Mouse (Mus musculus): ENCODE measurements at regions not wholly inside any gene's neighbourhood (a gene's known extent, or its start where the extent isn't known, plus 50 kb on each side); places are given as distances from the start of the nearest gene placed in this dataset.

DNA sequence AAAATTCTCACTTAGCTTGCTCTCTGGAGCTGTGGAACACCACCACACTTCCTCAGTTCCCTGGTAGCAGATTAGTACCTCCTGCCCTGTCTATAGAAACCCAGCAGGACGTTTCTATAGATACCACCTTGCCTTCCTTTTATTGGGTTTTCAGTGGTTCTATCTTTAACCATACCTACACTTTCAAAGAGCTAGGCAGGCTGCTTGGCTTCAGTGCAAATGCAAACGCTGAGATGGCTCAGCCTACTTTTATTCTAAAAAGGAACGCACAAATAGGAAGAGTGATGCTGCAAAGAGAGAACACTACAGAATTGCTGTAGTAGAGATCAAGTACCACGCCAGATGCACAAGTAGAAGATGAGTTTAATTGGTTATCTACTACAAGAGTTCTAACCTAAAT is 120.9 kb upstream of the Ifne start:
- no peak for DNase-seq

DNA sequence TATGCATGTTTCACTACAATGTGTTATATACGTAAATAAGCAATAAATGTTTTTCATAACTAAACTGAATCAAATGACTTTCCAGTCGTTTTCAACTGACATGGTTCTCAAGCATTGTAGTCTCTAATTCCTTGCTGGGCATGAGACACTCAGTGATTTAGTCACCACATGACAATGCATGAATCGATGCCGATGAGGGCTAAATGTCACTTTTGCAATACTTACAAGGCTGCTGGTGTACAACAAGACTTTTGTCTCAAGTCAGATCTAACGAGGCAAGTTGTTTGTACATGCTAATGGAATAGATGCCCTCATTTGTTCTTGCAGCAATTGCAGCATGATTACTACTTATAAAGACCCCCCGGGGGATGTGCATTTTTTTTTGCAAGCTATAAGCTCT is 120.2 kb upstream of the Ifne start:
- no peak for DNase-seq

DNA sequence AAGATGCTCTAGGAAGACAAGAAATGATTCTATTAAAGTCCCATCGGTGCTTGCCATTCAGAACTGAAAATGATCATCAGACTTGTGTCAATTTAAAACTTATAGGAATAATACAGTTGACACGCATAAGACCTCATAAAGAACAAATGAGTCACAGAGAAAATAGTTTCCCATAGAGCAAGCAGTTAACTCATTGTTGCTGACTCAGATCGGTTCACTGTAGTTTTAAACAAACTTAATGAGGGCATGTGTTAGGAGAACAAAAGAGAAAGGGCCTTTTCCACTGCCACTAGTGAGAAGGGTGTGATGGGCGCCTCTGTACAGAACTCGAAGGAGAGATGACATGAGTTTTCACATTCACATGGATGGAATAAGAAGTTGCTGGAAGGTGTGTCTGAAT is 118.3 kb upstream of the Ifne start:
- no peak for DNase-seq

DNA sequence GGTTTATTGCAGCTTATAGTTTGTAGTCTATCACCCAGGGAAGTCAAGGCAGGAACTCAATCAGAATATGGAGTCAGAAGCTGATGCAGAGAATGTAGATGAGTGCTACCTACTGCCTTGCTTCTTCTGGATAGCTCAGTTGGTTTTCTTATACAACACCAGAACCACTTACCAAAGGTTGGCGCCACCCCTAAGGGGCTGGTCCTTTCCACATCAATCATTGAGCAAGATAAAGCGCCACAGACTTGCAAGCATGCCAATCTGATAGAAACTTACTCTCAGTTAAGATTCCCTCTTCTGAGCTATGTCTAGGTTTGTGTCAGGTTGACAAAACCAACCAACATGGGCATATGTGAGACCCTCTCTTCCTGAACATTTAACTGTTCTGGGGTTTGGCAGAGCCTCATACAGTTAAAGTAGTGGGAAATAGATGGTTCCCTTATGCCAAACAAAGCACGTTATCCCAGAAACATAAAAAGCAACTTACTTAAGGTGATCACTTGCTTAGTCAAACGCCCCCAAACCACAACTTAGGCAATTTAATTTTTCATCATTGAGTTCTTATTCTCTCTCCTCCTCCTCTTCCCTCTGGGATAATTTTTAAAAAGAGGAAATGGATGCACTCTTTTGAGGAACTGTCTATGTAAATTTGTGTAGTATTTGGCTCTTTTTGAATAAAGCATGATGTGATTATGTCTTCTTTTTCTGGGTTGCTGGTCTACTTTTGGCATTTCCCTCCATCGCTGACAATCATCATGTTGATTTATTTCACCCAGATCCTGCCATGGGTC is 115.3 kb upstream of the Ifne start:
- DNase-seq, result no peak

DNA sequence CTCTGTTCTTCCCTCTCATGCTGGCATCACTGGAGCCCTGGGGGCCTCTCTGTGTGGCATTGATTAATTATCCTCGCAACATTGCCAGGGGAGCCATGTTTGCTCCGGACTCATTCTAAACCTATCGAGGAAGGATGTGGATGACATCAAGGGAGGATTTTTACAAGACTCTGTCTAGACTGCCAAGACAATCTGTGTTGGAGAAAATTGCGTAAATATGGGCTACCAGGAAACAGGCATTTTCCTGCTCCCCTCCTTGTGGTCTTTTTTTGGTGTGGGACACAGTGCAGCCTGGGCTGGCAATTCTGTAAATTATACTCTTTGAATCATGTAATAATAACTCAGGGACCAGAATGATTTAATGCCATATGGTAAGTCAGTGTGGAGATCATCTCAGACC is 114.5 kb upstream of the Ifne start:
- DNase-seq, result no peak

DNA sequence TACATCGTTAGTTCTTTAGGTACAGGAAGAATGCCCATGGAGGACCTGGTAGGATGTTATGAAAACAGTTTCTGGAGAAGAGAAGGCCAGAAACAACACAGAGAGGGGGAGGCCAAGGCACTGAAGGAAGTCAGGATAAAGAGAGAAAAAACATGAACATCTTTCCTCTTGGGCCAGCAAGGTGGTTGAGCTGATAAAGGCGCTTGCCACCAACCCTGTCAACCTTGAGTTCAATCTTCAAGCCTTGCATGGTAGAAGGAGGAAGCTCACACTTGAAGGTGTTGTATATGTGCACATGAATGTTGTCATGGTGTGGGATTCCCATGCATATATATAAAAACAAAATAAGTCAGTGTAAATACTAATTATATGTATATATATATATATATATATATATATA is 112.5 kb upstream of the Ifne start:
- no peak for DNase-seq

DNA sequence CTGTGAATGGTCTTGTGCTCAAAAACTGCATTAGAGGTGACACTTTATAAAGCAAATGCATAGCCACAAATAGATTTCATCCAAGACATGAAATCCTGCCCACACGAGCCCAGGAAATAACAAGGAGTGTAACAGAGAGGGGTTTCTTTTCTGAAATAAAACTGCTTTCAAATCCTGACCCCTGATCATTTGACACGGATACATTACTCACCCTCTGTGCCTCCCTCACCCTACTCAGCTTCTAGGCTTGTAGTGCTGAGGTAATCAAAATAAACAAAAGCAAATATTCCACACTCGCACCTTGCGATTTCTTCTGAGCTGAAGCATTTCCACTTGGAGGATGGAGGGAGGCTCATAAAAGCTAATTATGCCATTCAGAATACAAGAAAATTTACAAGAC is 108.4 kb upstream of the Ifne start:
- DNase-seq, result no peak

DNA sequence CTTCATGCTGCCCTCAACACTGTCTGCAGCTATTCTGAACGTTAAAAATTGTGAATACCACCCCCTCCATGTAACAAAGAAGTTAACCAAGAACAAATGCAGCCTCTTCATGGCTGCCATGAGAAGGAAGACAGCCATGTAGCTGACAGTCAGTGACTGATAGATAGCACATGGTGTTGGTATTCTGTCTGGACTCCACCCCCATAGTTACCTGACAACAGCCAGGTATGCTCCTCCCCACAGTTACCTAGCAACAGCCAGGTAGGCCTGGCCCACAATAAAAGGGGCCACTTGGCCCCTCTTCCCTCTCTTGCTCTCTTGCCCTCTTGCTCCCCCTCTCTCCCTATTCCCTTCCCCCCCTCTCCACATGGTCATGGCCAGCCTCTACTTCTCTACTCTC is 107.1 kb upstream of the Ifne start:
- DNase-seq, result no peak

DNA sequence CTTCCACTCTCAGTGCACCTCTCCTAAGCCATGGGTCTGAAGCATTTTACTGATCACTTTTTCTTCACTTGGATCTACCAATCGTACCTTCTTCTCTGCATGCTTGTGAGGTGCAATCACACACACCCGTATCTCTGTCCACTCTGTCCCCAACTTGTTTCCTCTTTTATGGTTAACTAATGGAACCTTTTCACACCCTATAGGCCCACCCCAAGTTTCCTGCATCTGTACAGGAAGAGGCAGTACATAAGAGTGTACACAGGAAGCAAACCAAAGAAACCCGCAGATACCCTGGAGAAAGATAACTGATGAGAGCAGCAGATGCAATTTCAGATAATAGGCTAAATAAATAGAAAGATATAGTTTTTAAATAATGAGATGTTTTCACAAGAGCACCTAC is 102.5 kb upstream of the Ifne start:
- no peak for DNase-seq

DNA sequence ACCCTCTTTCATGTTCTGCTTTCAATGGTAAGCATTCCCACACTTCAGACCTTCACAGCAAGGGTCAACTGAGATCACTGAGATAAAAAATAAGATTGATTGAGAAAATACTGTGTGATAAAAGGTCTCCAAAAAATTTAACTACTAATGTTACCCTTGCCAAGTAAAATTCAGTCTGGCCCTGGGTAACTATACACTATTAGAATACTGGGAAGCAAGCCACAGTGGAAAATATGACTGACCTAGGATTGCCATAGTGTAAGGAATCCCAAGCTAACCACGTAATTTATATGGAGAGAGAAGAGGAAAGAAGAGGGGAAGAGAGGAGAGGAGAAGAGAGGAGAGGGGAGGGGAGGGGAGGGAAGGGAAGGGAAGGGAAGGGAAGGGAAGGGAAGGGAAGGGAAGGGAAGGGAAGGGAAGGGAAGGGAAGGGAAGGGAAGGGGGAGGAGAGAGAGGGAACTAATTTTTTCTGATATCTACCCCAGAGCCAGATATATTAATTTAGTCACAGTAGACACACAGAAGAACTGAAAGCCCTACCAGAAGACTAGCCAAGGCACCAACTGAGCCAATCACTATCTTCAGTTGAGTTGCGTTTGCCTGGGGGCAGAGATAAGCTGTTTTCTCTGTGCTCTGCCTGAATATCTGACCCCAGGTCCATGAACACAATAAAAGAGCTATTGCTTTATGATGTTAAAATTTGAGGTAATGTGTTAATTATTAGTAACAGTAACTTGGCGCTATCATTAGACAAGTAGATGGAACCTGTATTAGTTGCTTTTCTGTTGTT is 97.3 kb upstream of the Ifne start:
- no peak for DNase-seq

DNA sequence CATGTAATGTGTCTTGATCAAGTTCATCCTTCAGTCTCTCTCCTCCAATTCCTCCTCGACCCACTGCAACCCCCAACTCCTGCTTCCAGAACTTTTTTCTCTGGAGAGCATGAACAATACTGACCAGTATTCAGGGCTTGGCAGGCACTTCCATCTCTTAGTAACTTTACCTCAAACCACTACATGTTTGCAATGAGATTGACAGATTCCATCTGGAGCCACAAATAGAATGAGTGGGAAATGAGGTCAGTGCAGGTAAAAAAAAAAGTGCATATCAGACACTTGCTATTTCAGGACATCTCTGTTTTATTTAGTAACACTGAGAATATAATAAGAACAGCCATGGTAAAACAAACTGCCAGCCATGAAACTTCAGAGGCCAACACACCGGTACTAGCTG is 94.5 kb upstream of the Ifne start:
- DNase-seq, result no peak

DNA sequence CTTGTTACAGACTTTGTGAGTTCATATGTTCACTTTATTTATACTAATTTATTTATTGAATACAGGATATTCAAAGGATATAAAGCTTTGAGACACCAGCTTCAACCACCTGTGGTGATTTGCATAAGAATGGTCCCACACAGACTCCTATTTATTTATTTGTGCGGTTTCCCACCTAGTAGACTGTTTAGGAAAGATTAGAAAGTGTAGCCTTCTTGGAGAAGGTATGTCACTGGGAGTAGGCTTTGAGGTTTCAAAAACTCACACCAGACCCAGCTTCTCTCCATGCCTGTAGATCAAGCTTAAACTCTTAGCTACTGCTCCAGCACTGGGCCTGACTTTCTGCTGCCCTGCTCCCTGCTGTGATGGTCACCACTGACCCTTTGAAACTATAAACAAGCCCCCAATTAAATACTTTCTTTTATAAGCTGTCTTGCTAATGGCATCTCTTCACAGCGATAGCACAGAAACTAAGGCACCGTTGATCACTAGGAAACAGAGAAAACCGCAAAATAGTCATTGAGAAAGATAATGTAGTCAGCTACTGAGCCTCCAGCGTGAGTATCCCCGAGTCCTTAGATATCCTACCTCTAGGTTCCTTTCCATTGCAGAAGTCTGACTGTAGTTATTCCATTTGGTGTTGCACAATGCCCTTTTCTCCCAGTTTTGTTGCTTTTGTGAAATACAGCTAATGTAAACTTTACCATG is 89.3 kb upstream of the Ifne start:
- no peak for DNase-seq

DNA sequence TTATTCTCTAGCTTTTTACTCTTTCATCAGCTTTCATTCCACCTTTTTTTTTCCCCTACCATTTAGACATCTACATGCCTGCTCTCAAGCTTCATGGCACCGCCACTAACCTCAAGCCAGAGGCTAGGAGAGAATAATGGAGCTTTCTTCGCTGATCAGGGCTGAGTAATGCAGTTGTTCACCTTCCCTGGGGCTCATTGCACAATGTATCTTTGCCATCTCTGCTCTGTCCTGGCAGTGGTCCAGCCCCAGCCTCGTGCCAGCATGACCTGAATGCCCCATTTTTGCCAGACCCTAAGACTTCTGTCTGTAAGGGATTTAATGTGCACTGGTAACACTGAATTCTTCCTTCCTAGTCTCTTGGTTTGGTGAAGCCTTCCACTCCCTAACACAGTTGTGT is 79.6 kb upstream of the Ifne start:
- DNase-seq, result no peak

DNA sequence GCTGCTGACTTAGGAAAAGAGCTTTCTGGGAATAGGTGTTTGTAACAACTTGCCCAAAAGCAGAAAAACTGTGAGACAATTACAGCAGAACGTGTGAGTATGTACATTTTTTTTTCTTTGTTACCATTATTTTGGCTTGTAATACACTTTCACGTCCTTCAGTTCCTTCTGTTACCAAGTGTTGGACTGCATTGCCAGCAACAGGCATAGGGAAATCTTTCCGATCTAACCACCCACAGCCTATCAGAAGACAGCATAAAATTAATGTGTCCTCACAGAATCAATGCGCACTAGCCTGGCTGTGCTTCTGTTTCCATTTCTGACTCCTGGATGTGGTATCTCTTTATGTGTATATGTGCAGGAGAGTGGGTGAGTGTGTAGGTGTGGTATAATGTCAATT is 76.6 kb upstream of the Ifne start:
- DNase-seq, result no peak

DNA sequence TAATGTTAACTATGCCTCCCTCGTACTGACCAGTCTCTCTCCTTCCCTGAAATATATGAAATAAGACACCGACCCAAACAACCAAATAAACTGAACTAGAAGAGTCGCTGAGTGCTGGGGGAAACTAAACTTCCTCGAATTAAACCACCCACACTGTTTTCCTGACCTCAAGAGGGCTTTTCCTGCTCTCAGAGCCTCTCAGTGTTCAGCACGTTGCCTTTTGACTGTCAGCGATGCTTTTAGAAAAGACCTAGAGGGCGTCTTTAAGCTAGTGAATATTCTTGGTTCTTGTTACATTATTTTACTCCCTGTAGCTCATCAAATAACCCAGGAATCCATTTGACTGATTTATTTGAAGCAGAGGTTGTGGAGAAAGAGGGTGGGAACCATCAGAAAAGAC is 76.2 kb upstream of the Ifne start:
- no peak for DNase-seq

DNA sequence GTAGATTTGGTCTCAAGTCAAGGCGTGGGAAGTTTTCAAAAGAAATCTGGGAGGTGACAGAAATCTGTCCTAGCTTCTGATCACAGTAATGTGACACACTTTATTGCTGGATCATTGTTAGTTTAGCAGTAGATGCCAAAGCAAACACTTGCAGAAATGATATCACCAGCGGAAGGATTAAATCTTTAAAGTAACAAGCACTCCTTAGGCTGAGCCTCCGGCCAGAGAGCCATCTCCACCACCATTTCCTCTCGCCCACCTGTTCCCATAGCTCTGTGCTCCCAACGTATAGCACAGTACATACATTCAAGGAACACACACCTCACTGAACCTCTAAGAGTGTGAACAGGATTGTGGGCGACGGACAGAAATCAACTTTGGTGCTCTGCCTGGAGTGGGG is 75.6 kb upstream of the Ifne start:
- DNase-seq, result no peak

DNA sequence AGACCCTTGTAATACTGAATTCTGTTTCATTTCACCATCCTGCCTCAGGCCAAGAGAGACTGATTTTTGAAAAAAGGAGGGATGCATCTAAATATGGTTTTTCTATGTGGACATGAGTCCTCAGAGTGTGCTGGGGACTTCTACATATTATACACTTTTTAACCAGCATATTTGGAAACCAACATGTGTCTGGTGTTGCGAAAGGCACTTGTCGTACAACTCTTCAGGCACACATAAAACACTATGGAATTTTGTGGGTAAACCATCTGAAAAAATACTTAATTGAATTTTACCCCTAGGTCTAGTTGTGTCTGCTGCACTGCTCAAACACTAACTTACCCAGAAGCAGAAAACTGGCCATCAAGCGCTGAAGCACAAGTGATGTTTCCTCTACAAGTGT is 74.0 kb upstream of the Ifne start:
- DNase-seq, result no peak

DNA sequence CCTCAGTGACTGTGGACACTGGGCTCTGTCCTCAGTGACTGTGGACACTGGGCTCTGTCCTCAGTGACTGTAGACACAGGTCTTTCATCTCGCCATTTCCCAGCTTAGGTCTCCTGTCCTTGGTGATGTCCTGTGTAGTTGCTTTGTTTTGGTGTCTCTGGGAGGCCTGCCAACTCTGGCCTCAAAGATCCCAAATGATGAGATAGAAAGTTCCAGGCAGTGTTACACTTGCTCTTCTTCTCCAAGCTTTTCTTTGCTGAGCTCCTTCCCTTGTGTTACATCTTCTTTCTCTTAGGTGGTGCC is 71.0 kb upstream of the Ifne start:
- DNase-seq, result no peak

DNA sequence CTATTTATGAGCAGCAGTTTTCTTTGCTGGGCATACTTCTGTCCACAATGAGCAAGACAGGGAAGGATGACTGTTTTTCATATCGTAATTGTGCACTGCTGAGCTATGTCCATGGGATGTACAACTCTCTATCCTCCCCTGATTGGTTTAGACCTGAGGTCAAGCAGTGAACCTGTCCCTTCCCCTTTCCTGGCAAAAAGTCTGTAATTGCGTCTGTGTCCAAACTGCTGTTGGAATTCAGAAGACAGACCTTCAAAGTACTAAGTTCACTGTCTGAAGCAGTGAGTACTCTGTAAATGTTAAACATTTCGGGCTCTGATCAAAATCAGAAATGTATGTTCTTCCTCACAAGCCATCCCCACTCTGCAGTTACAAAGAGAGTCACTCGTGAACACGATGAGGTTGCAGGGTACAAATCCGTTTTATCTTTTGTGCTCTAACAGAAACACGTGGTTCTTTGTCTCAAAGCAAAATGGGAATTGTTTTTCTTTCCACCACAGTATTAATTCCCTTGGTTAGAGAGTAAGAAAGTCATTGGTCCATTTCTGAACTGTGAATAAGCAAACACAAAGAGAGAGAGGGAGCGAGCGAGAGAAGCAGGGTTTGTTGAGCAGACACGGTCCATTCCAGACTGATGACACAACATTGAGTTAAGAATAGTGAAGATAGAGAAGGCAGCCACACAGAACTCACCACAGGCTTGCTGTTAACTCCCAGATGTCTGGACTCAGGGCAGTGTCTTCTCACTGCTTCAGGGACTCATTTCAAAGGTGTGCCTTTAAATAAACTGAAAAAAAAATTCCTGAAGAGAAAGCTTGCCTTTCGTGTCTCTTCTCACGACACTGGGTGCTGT is 70.4 kb upstream of the Ifne start:
- no peak for DNase-seq

DNA sequence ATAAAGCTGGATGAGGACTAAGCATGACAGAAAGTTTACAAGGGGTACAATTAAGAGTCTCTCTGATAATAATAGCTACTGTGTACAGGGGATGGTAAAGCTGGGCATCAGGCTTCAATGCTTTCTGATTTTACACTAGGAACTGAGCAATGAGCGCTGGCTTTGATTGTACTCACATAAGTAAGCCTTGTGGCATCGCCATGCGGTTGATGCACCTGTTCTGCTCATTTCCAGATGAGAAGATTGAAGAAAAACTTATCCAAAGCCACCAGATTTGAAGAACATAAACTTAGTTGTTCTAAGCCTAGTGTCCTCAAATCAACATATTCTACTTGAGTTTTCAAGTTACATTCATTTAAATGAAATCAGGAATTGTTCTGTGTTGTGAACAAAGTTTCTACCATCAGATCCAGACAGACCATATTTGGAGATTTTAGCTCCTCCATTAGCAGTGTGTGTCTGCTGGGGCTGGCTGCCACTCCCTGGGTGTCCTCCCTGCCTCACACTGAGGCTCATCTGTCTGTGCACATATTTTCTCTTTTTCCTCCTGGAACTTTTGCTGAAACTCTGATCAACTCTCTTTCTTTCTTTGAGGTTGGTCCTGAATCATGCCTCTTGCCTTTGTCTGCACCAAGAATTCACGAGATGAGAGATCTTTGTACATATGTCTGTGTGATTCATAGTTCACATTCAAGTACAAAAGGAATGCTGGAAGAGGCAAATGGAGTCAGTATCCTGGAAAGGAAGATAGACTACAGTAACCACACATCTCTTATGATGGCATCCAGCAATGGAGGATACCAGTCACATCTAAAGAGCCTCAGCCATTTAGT is 68.2 kb upstream of the Ifne start:
- DNase-seq, result no peak

DNA sequence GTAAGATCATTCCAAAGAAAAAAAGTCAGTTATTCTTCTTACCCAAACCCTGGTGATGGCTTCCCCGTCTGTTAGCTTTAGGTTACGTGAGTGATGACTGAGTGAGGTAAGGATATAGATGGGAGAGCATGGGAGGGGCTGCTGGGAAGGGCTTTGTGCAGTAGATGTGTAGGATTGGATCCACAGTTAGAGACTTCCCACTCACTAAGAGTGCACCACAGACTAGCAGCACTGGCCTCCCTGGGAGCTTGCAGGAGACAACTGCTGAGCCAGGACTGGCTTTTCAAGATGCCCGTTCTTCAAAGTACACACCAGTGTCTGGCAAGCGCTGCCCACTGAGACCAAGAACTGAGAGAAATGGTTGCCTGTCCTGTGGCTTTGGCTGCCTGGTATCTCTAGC is 62.0 kb upstream of the Ifne start:
- DNase-seq, result no peak

DNA sequence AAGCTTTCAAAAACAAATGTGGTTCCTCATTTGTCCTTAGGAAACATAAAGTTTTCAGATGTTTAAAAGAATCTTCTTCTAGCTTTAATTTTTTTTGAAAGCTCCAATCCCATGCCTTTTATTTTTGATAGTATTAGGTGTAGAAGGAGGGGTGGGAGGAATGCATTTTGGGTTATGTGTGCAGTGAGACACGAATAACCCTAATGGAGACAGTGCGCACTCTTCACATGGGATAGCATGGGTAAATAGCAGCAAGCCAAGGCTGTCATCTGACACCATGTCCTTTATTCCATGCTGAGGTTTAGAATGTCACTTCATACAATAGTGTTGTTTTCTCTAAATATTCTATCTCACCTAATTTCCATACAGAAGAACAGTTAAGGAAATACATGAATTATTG is 60.7 kb upstream of the Ifne start:
- no peak for DNase-seq

All from kidney, adult 18-20 months (tissue).